Mouse (Mus musculus): ENCODE measurements around the gene Prkca.

Prkca gene

GRCm38 (mm10) chr11:107917721-107918235, 425.9 kb downstream of the Prkca start:
- no peak for DNase-seq

DNA sequence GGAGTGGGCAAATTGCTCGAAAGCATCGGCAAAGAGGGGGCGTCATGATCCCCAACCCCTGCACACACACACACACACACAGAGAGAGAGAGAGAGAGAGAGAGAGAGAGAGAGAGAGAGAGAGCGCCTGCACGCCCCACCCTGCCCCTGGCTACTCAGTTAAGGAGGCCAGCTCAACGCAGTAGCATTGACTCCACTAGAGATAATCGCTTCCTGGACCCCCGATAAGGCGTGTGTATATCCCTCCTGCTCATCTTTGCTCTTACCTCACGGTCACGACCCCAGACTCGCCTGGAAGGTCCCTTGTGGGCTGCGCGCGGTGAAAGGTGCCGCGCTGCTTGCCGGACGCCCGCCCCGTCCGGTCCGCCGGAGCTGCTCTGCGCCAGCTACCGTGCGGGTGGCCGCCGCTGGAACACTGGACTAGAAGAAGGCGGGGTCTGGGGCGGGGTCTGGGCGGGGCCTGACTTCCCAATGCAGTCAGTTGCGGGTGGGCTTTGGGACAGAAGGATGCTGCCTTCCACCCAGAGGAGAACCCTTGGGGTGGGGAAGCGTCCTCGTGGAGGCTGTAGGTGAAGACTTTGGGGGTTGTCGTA, 429.0 kb downstream of the Prkca start, which contains the start of gene Cacng5:
TSS of gene Cacng5 (minus strand) at position 422 of the 593 bp plus-strand sequence.
- no peak for DNase-seq

DNA sequence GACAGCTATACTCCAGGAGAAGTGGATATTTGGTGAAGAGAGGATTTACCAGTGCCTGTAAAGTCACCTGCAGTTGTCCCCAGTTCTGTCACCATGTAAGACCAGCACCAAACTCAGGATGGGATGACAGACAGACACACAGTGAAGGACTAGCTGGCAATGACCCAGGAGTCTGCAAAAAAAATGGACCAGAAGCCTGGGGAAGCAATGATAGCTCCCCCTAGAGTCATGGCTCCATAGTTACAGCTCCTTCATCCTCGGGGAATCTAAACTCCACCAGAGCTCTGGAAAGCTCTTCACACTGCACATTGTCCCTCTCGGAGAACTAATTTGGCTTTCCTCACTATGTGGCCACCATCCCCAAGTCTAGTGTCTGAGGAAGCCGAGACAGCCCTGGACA, 430.4 kb downstream of the Prkca start:
- DNase-seq, result no peak

GRCm38 (mm10) chr11:107905364-107905763, 438.4 kb downstream of the Prkca start:
- no peak for DNase-seq

- no peak for DNase-seq
Observed at GRCm38 (mm10) chr11:107903966-107904605, 439.6 kb downstream of the Prkca start.

DNA sequence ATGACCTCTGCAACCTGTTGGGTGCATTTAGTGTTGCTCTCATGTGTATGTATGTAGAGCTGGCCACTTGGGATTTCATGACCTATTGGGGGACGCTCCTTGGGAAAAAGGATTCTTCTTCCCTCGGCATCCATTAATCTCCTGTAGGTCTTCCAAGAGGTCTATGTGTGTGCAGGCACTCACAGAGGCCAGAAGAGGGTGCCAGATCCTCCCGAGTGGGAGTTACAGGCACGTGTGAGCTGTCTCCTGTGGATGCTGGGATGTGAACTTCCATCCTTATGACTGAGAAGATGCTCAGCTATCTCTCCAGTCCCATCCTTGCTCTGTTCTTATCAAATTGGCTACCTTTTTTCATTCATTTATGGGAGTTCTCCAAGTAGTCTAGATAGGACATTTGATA, 443.3 kb downstream of the Prkca start:
- no peak for DNase-seq

- DNase-seq, result no peak
Observed at GRCm38 (mm10) chr11:107898698-107899097, 445.0 kb downstream of the Prkca start.

DNA sequence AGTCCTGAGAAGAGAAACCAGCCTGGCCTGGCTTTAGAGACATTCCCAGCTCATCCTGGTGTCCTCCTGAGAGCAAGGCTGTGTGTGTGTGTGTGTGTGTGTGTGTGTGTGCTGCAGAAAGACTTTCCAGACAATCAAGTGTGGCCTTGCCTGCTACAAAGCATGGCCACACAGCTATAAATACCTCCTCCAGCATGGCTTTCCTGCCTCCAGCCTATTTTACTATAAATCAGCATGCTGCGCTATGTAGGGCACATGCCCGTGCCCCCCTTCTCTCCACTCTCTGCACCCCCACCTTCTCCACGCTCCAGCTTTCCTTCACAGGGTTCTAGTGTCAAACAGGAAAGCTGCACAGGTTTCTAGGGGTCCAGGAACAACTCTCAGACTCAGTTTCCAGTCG, 448.1 kb downstream of the Prkca start:
- DNase-seq, result no peak

GRCm38 (mm10) chr11:107891377-107891776, 452.4 kb downstream of the Prkca start:
- DNase-seq, result no peak

GRCm38 (mm10) chr11:107887342-107887741, 456.4 kb downstream of the Prkca start:
- no peak for DNase-seq
